Mouse (Mus musculus) heart, embryonic 16.5 days (tissue): ENCODE measurements at regions not wholly inside any gene's neighbourhood (a gene's known extent, or its start where the extent isn't known, plus 50 kb on each side); places are given as distances from the start of the nearest gene placed in this dataset.
A peak's percentile ranks its signal among the peaks of the same experiment; 100 is the strongest.

ENCODE experiments used
- ATAC-seq: fragments of 200-750 bp; cut with Nextera tagmentation; replicated peaks from 2 replicates; pipeline ENCODE4 v1.8.0; 2017; ENCODE audit warnings: moderate number of reproducible peaks; ENCODE audit not compliant: insufficient read depth, low FRiP score; ENCODE audit errors: extremely low read depth
- H3K27ac ChIP-seq: fragments of 300-500 bp; sonication (generic); 2 replicates; pipeline ENCODE4 v1.5.1; 2014; ENCODE audit warnings: mild to moderate bottlenecking, low read length, control low read depth, moderate library complexity
- H3K27me3 ChIP-seq: fragments of 300-500 bp; sonication (generic); 2 replicates; pipeline ENCODE4 v1.6.1; 2014; ENCODE audit warnings: low read length, mixed read lengths; ENCODE audit not compliant: control insufficient read depth, insufficient read depth
- H3K36me3 ChIP-seq: fragments of 300-500 bp; sonication (generic); 2 replicates; pipeline ENCODE4 v1.6.1; 2014; ENCODE audit not compliant: control insufficient read depth, insufficient read depth
- H3K4me1 ChIP-seq: fragments of 300-500 bp; sonication (generic); 2 replicates; pipeline ENCODE4 v1.6.1; 2014; ENCODE audit warnings: low read length, mixed read lengths; ENCODE audit not compliant: control insufficient read depth, insufficient read depth
- H3K4me2 ChIP-seq: fragments of 300-500 bp; sonication (generic); 2 replicates; pipeline ENCODE4 v1.6.1; 2014; ENCODE audit warnings: low read depth, mild to moderate bottlenecking, control low read depth, low read length
- H3K4me3 ChIP-seq: fragments of 300-500 bp; sonication (generic); 2 replicates; pipeline ENCODE4 v1.5.1; 2014; ENCODE audit warnings: mild to moderate bottlenecking, control low read depth, low read length
- H3K9ac ChIP-seq: fragments of 300-500 bp; sonication (generic); 2 replicates; pipeline ENCODE4 v1.6.1; 2014; ENCODE audit warnings: low read length, control low read depth
- H3K9me3 ChIP-seq: fragments of 300-500 bp; sonication (generic); replicated peaks from 2 replicates; pipeline ENCODE4 v1.6.1; 2016; ENCODE audit warnings: low read length; ENCODE audit not compliant: control insufficient read depth
- WGBS: fragments of 180-500 bp; shearing (Covaris S2); extraction: QIAGEN DNeasy Blood & Tissue Kit; methylation state at CpG from one replicate; pipeline ENCODE4 v1.1.7; 2014; 5-methylcytosine and 5-hydroxymethylcytosine counted together

GRCm38 (mm10) chr14:61689776-61690175 is 82.5 kb downstream of the Kcnrg start:
- Histone ChIP-seq H3K27me3 (peaks cover 28% of the 10 kb centered on the region), H3K9ac (no peak overlapping the region), H3K4me1 (peaks cover 23% of the 10 kb centered on the region), H3K4me3 (peak overlapping the region; percentile 43), H3K9me3 (no peaks in the 10 kb centered on the region), H3K27ac (no peak overlapping the region), H3K36me3 (no peaks in the 10 kb centered on the region), H3K4me2 (peak overlapping the region; percentile 45)
- no peak for ATAC-seq
- WGBS: 35% methylated on average over 24 of the region's 24 CpGs

GRCm38 (mm10) chr14:61691785-61692372 is 84.6 kb downstream of the Kcnrg start:
- Histone ChIP-seq H3K27me3 (peaks cover 22% of the 10 kb centered on the region), H3K4me1 (peaks cover 14% of the 10 kb centered on the region), H3K36me3 (no peaks in the 10 kb centered on the region), H3K27ac (no peak overlapping the region), H3K4me3 (no peak overlapping the region), H3K4me2 (no peak overlapping the region), H3K9ac (no peak overlapping the region), H3K9me3 (no peaks in the 10 kb centered on the region)
- no peak for ATAC-seq
- WGBS: 72% methylated on average over 6 of the region's 6 CpGs

GRCm38 (mm10) chr14:61694796-61695195 is 87.5 kb downstream of the Kcnrg start:
- Histone ChIP-seq H3K36me3 (no peaks in the 10 kb centered on the region), H3K4me3 (no peak overlapping the region), H3K9me3 (no peaks in the 10 kb centered on the region), H3K9ac (no peak overlapping the region), H3K4me2 (no peak overlapping the region), H3K27me3 (peaks cover 12% of the 10 kb centered on the region), H3K4me1 (no peaks in the 10 kb centered on the region), H3K27ac (no peak overlapping the region)
- no peak for ATAC-seq
- 96% methylated on average over 3 of the region's 3 CpGs for whole genome bisulfite sequencing

GRCm38 (mm10) chr14:61696290-61696842 is 89.1 kb downstream of the Kcnrg start:
- Histone ChIP-seq H3K4me3 (no peak overlapping the region), H3K4me2 (no peak overlapping the region), H3K27ac (no peak overlapping the region), H3K4me1 (no peaks in the 10 kb centered on the region), H3K36me3 (no peaks in the 10 kb centered on the region), H3K9me3 (no peaks in the 10 kb centered on the region), H3K27me3 (no peaks in the 10 kb centered on the region), H3K9ac (no peak overlapping the region)
- ATAC-seq: no peak
- 73% methylated on average over 7 of the region's 7 CpGs for WGBS

- Histone ChIP-seq H3K4me2 (no peak overlapping the region), H3K9ac (no peak overlapping the region), H3K9me3 (no peaks in the 10 kb centered on the region), H3K4me3 (no peak overlapping the region), H3K36me3 (no peaks in the 10 kb centered on the region), H3K27me3 (no peaks in the 10 kb centered on the region), H3K4me1 (no peaks in the 10 kb centered on the region), H3K27ac (no peak overlapping the region)
- ATAC-seq: no peak
- 78% methylated on average over 13 of the region's 13 CpGs for WGBS
Observed at GRCm38 (mm10) chr14:61696886-61697554, 89.8 kb downstream of the Kcnrg start.

- H3K9ac ChIP-seq: no peak overlapping the region
- WGBS: 81% methylated on average over 10 of the region's 10 CpGs
- H3K9me3 ChIP-seq: no peaks in the 10 kb centered on the region
- no peak overlapping the region for H3K27ac ChIP-seq
- H3K4me3 ChIP-seq: no peak overlapping the region
- H3K4me1 ChIP-seq: no peaks in the 10 kb centered on the region
- no peak overlapping the region for H3K4me2 ChIP-seq
- H3K27me3 ChIP-seq: no peaks in the 10 kb centered on the region
- no peaks in the 10 kb centered on the region for H3K36me3 ChIP-seq
- no peak for ATAC-seq
Observed at GRCm38 (mm10) chr14:61697704-61698103, 90.4 kb downstream of the Kcnrg start.

- H3K4me2 ChIP-seq: no peak overlapping the region
- H3K9me3 ChIP-seq: no peaks in the 10 kb centered on the region
- no peak overlapping the region for H3K4me3 ChIP-seq
Observed at GRCm38 (mm10) chr14:61698358-61699055, 91.2 kb downstream of the Kcnrg start.

GRCm38 (mm10) chr14:61699638-61700037 is 92.4 kb downstream of the Kcnrg start:
- WGBS: 79% methylated on average over 7 of the region's 7 CpGs
- no peak overlapping the region for H3K9ac ChIP-seq
- no peaks in the 10 kb centered on the region for H3K27me3 ChIP-seq
- H3K9me3 ChIP-seq: no peaks in the 10 kb centered on the region
- ATAC-seq: no peak
- H3K4me3 ChIP-seq: no peak overlapping the region
- H3K4me2 ChIP-seq: no peak overlapping the region
- H3K36me3 ChIP-seq: no peaks in the 10 kb centered on the region
- no peaks in the 10 kb centered on the region for H3K4me1 ChIP-seq
- H3K27ac ChIP-seq: no peak overlapping the region

More at GRCm38 (mm10) chr14:61698358-61699055, 91.2 kb downstream of the Kcnrg start:
- H3K27ac ChIP-seq: no peak overlapping the region
- H3K36me3 ChIP-seq: no peaks in the 10 kb centered on the region
- ATAC-seq: no peak
- H3K4me1 ChIP-seq: no peaks in the 10 kb centered on the region
- H3K27me3 ChIP-seq: no peaks in the 10 kb centered on the region
- no peak overlapping the region for H3K9ac ChIP-seq
- 53% methylated on average over 12 of the region's 12 CpGs for WGBS

GRCm38 (mm10) chr14:61701131-61701530 is 93.9 kb downstream of the Kcnrg start:
- Histone ChIP-seq H3K4me2 (no peak overlapping the region), H3K27me3 (no peaks in the 10 kb centered on the region), H3K36me3 (no peaks in the 10 kb centered on the region), H3K4me1 (no peaks in the 10 kb centered on the region), H3K9me3 (no peaks in the 10 kb centered on the region), H3K4me3 (no peak overlapping the region), H3K9ac (no peak overlapping the region), H3K27ac (no peak overlapping the region)
- 0 out of 2 replicates have a peak, but pooled peaks have one; percentile 37 for ATAC-seq
- 45% methylated on average over 10 of the region's 10 CpGs for WGBS
